Mouse (Mus musculus): ENCODE results near the gene 3110009E18Rik. TPM values are rescaled to one million over a fixed set of nuclear protein-coding genes. Genes with fewer than 3 reads are reported as not detected.
A peak's percentile ranks its signal among the peaks of the same experiment; 100 is the strongest.

3110009E18Rik gene
- total RNA-seq, 4 experiments from 2014 or later = 2.7 to 7.8 (median 5.1) TPM

- peak; percentile 53 for DNase-seq (ENCODE audit: low spot score)
Measured at GRCm38 (mm10) chr1:120142551-120142950, 21.6 kb downstream of the 3110009E18Rik start.

- DNase-seq (ENCODE audit: low spot score) = no peak
Measured at GRCm38 (mm10) chr1:120145527-120146216, 24.7 kb downstream of the 3110009E18Rik start.

GRCm38 (mm10) chr1:120146994-120147393, 26.0 kb downstream of the 3110009E18Rik start:
- no peak for DNase-seq (ENCODE audit: low spot score)

- peak; percentile 26 for DNase-seq (ENCODE audit: low spot score)
Measured at GRCm38 (mm10) chr1:120154232-120154631, 33.2 kb downstream of the 3110009E18Rik start.

GRCm38 (mm10) chr1:120155325-120155724, 34.3 kb downstream of the 3110009E18Rik start:
- peak; percentile 12 for DNase-seq (ENCODE audit: low spot score)

GRCm38 (mm10) chr1:120158474-120159127, 37.6 kb downstream of the 3110009E18Rik start:
- DNase-seq (ENCODE audit: low spot score) = no peak

GRCm38 (mm10) chr1:120161502-120161901, 40.5 kb downstream of the 3110009E18Rik start:
- no peak for DNase-seq (ENCODE audit: low spot score)

- no peak for DNase-seq (ENCODE audit: low spot score)
Measured at GRCm38 (mm10) chr1:120162616-120163015, 41.6 kb downstream of the 3110009E18Rik start.

GRCm38 (mm10) chr1:120168016-120168415, 47.0 kb downstream of the 3110009E18Rik start:
- DNase-seq (ENCODE audit: low spot score) = no peak

- no peak for DNase-seq (ENCODE audit: low spot score)
Measured at GRCm38 (mm10) chr1:120168674-120169073, 47.7 kb downstream of the 3110009E18Rik start.

GRCm38 (mm10) chr1:120170307-120170706, 49.3 kb downstream of the 3110009E18Rik start:
- no peak for DNase-seq (ENCODE audit: low spot score)

- DNase-seq (ENCODE audit: low spot score) = peak; percentile 29
Measured at GRCm38 (mm10) chr1:120171819-120172521, 51.0 kb downstream of the 3110009E18Rik start.

GRCm38 (mm10) chr1:120174991-120175390, 54.0 kb downstream of the 3110009E18Rik start:
- DNase-seq (ENCODE audit: low spot score) = no peak

GRCm38 (mm10) chr1:120176313-120176712, 55.3 kb downstream of the 3110009E18Rik start:
- peak; percentile 38 for DNase-seq (ENCODE audit: low spot score)

GRCm38 (mm10) chr1:120177141-120177540, 56.2 kb downstream of the 3110009E18Rik start:
- DNase-seq (ENCODE audit: low spot score) = no peak

GRCm38 (mm10) chr1:120186204-120186603, 65.2 kb downstream of the 3110009E18Rik start:
- DNase-seq (ENCODE audit: low spot score) = no peak

- DNase-seq (ENCODE audit: low spot score) = no peak
Measured at GRCm38 (mm10) chr1:120186655-120187054, 65.7 kb downstream of the 3110009E18Rik start.

- DNase-seq (ENCODE audit: low spot score) = no peak
Measured at GRCm38 (mm10) chr1:120187059-120187458, 66.1 kb downstream of the 3110009E18Rik start.

GRCm38 (mm10) chr1:120189206-120189605, 68.2 kb downstream of the 3110009E18Rik start:
- DNase-seq (ENCODE audit: low spot score) = no peak

- DNase-seq (ENCODE audit: low spot score) = no peak
Measured at GRCm38 (mm10) chr1:120190300-120190699, 69.3 kb downstream of the 3110009E18Rik start.

- DNase-seq (ENCODE audit: low spot score) = no peak
Measured at GRCm38 (mm10) chr1:120190946-120191345, 70.0 kb downstream of the 3110009E18Rik start.

GRCm38 (mm10) chr1:120192321-120192720, 71.3 kb downstream of the 3110009E18Rik start:
- DNase-seq (ENCODE audit: low spot score) = no peak
